Mouse (Mus musculus) spleen, adult 2 months (tissue): ENCODE measurements at regions not wholly inside any gene's neighbourhood (a gene's known extent, or its start where the extent isn't known, plus 50 kb on each side); places are given as distances from the start of the nearest gene placed in this dataset.

Experiments used
- CTCF ChIP-seq: fragments of 200-500 bp; IDR thresholded peaks from 2 replicates; pipeline ENCODE4 v1.5.1; 2011; ENCODE audit warnings: mild to moderate bottlenecking, inconsistent platforms; ENCODE audit not compliant: insufficient read depth, insufficient read length, insufficient replicate concordance; ENCODE audit errors: extremely low read depth
- POLR2A ChIP-seq: fragments of 200-500 bp; IDR thresholded peaks from 2 replicates; pipeline ENCODE4 v1.6.1; 2011; ENCODE audit warnings: low read depth, low read length, inconsistent platforms

GRCm38 (mm10) chr7:136365318-136366211 is 528.8 kb upstream of the Mgmt start:
- no peak for TF ChIP-seq CTCF
- TF ChIP-seq POLR2A: no peak
